Mouse (Mus musculus): ENCODE results near the gene Gucy1b1.

Gene Gucy1b1

GRCm38 (mm10) chr3:82074201-82074851 is at the start of gene Gucy1b1:
Gene Gucy1b1 (minus strand): TSS chr3:82074689.
- DNase-seq (ENCODE audit: low read depth, low spot score): no peak

DNA sequence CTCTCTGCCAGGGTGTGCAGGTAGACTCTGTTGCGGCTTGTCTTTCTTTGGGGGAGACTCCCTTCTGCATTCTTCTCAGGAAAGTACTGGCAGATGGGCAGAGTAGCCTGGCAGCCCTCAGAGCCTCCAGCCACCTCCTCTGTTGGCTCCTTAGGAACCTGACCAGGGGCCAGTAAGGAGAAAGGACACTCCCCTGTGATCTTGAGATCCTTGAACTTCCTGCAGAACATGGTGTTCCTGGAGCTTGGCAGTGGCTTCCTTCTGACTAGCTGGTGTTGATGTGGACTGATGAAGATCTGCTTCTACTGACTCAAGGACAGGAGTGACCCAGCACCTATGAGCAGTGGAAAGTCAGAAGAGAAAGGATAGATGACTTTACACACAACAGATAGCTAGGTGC is 44.4 kb upstream of the Gucy1b1 start:
- DNase-seq (ENCODE audit: low read depth, low spot score): no peak

GRCm38 (mm10) chr3:82112439-82112838 is 38.0 kb upstream of the Gucy1b1 start:
- DNase-seq (ENCODE audit: low read depth, low spot score): no peak

DNA sequence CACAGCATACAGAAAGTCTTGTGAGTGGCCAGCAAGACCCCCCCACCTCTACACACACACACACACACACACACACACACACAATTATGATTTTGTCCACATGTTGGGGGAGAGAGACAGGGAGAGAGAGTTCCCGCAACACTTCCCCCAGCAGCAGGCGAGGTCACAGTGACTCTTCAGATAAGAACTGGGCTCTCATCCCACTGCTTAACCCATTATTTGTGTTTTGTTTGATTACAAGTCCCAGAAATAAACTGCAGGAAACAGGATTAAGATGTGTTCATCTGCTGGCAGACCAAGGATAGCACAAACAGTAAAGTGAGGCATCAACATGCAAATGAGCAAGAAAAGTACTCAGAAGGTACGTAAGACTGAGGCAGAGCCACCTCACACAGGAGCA is 37.5 kb upstream of the Gucy1b1 start:
- no peak for DNase-seq (ENCODE audit: low read depth, low spot score)

- DNase-seq (ENCODE audit: low read depth, low spot score): no peak
Measured at GRCm38 (mm10) chr3:82108951-82109350, 34.5 kb upstream of the Gucy1b1 start.

GRCm38 (mm10) chr3:82104229-82104628 is 29.7 kb upstream of the Gucy1b1 start:
- DNase-seq (ENCODE audit: low read depth, low spot score): no peak

GRCm38 (mm10) chr3:82099127-82099526 is 24.6 kb upstream of the Gucy1b1 start:
- DNase-seq (ENCODE audit: low read depth, low spot score): no peak

DNA sequence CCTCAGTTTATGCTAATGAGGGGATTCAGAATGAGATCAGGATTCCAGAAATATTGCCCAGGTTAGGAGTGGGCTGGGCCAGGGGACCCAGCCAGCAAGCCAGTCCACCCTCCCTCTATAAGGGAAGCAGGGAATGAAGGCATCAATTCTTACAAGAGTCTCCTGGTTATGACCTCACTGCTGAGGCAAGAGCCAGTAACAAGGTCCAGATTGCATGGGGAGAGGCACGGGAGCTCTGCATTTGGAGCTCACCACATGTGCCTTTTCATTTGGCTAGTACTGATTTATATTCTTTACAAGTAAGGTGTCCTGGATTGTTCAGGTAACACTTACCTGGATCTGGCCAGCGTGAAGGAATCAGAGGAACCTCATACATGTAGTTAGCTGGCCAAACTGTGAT is 22.3 kb upstream of the Gucy1b1 start:
- DNase-seq (ENCODE audit: low read depth, low spot score): no peak

GRCm38 (mm10) chr3:82073741-82074181 is 728 bp downstream of the Gucy1b1 start:
- DNase-seq (ENCODE audit: low read depth, low spot score): no peak

- no peak for DNase-seq (ENCODE audit: low read depth, low spot score)
Measured at GRCm38 (mm10) chr3:82067830-82068229, 6.7 kb downstream of the Gucy1b1 start.

GRCm38 (mm10) chr3:82061402-82062180 is 12.9 kb downstream of the Gucy1b1 start:
- DNase-seq (ENCODE audit: low read depth, low spot score): no peak

GRCm38 (mm10) chr3:82057201-82057600 is 17.3 kb downstream of the Gucy1b1 start:
- no peak for DNase-seq (ENCODE audit: low read depth, low spot score)

GRCm38 (mm10) chr3:82054283-82054974 is 20.1 kb downstream of the Gucy1b1 start:
- DNase-seq (ENCODE audit: low read depth, low spot score): no peak

- DNase-seq (ENCODE audit: low read depth, low spot score): no peak
Measured at GRCm38 (mm10) chr3:82052029-82052428, 22.5 kb downstream of the Gucy1b1 start.

GRCm38 (mm10) chr3:82051468-82051867 is 23.0 kb downstream of the Gucy1b1 start:
- DNase-seq (ENCODE audit: low read depth, low spot score): no peak

GRCm38 (mm10) chr3:82048681-82049080 is 25.8 kb downstream of the Gucy1b1 start:
- DNase-seq (ENCODE audit: low read depth, low spot score): no peak

DNA sequence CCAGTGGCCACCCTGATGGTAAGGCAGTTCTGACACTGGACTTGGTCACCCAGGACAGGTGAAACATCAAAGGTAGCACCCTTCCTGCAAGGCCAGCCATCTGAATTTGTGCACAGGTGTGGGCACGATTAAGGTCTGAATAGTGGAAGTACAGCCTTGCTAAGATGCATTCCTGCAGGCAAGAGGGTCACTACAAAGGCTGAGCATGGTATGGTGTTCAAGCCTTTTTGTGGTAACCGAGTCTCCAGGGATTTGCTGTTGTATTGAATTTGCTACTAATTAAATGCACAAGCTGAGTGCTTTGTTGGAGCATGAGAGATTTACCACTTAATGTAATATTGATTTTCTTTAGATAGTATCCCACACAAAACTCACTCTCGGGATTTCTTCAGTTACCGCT is 26.4 kb downstream of the Gucy1b1 start:
- no peak for DNase-seq (ENCODE audit: low read depth, low spot score)

- DNase-seq (ENCODE audit: low read depth, low spot score): peak; percentile 55
Measured at GRCm38 (mm10) chr3:82047100-82047753, 27.3 kb downstream of the Gucy1b1 start.

DNA sequence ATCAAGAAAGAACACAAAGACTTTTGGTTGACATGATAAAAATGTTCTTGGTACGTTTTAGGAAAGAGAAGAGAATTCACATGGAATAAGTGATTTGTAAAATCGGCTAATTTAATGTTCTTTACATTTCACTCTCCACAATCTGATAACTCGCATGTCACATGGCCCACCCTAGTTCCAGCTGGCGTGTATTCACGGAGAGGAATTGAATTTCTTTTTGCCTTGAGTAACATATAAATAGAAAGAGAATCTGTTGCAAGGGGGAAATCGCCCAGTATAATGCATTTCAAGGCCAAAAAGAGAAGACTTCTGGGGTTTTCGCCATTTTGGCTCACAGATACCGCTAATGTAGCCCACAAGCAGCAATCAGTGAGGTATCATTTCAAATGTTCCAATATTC is 28.4 kb downstream of the Gucy1b1 start:
- no peak for DNase-seq (ENCODE audit: low read depth, low spot score)

GRCm38 (mm10) chr3:82044902-82045301 is 29.6 kb downstream of the Gucy1b1 start:
- no peak for DNase-seq (ENCODE audit: low read depth, low spot score)

DNA sequence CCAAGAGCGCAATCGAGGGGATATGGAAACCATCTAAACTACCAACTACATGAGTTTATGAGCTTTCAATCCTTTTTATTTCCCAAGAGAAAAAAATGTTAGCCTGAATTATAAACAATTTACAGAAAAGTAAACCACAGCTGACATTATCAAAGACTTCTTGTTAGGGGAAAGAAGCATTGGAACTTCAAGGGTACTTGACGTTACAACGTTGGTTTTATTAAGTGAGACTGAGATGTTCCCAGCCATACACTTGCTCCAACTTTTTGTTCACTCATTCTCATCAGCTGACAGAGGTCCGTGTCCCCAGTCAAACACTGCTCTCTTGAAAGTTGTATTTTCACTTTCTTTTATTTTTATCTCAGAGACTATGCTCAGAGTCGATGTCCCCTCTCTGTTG is 30.8 kb downstream of the Gucy1b1 start:
- DNase-seq (ENCODE audit: low read depth, low spot score): no peak
